Mouse (Mus musculus) frontal cortex, postnatal 10 days (tissue): ENCODE data around the gene Mtr.
"Not testable (repeated sequence)": the region's sequence is repeated elsewhere in the genome, so short reads cannot be mapped to it uniquely, and the experiment has no call there.

Source experiments
- DNase-seq, 2 experiments: peaks; one replicate each; pipeline ENCODE4 v3.0.0; 2022; ENCODE audit warnings: low spot score in 2 of 2, mixed read lengths in 1 of 2

The Mtr gene

GRCm38 (mm10) chr13:12160121-12160475 lies 97.8 kb downstream of the Mtr start:
- peak; percentile 16 to 35 for DNase-seq

DNA sequence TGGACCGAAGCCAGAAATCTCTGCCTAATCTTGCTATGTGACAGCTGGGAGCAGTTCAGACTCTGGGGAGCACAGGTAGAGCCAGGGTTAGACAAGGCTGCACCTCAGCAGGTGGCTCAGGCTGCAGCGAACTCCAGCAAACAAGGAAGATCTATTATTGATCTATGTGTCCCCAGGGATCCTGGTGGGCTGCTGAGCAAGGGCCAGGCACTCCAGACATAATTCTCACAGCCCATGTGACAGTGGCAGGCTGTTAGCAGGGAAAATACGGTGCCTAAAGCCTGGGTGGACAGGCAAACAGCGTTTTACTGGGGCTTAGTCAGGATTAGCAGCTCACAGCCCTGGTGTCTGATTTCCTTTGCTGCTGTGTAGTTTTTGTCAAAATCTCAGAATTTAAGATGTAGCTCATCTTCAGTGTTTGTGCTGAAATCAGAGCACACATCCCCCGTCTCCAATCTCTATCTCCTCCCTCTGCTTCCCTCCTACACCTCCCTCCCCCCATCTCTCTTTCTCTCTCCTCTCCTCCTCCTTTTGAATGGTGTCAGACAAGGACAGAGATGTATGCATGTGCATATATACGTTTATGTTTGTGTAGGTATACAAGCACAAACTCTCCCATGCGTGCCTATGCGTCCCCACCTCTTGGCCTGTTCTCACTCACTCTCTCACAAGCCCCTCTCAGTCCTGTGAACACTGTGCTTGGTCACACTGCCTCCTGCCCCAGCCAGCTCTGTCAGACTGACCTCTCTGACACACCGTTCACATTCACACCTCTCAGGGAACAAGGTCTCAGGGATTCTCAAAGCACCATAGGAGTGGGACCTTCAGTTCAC lies 98.4 kb downstream of the Mtr start:
- no peak for DNase-seq

DNA sequence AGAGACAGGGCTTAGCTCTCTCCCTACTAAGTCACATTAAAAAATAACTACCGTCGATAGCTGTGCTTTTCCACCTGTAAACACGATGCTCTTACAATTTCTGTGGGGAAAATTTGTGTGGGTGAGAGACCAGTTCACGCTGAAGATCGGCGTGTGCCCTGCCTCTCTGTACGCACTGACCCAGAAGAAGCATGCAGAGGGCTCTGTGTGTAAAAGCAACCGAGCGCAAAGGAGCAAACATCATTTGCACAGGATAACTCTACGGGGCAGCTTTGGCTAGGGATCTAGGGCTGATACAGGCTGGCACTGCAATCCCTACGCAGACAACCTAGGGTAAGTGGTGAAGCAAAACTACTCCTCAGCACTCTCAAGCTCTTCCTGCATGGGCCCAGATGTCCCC lies 104.0 kb downstream of the Mtr start:
- no peak for DNase-seq

- DNase-seq = no peak
Measured at GRCm38 (mm10) chr13:12146918-12147507, 110.9 kb downstream of the Mtr start.

DNA sequence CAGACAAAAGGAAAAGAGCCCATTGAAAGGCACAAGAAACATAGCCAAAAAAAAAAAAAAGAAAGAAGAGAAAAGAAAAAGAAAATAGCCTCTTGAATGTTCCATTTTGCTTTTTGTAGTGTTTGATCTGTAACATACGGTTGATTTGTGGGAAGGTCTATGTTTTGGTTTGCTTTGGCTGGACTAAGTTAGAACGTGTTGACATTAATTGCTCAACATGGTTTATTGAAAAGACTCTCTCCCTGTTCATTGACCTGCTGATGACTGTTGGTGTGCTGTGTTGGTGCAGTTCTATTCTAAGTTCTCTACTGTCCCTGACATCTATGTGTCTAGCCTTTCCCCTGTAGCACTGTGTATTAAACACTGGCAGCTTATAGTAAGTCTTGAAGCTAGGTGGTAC lies 111.5 kb downstream of the Mtr start:
- DNase-seq = no peak

DNA sequence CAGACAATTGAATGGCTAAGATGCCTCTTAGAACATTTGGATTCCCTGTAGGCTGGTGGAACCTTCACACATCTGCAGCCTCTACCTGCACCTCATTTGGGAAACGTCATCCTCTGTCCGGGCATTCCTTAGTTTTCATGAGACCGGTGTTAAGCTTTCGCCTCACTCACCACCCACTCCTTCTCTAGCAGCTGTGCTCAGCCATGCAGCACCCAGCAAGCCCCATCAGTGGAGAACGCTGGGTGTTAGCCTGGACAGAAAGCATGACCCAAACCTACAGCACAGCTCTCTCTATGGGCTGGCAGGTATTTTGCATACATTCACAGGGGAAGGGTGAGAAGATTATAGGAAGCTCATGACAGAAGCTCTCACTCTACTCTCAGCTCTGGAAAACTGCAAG lies 114.6 kb downstream of the Mtr start:
- DNase-seq = no peak

DNA sequence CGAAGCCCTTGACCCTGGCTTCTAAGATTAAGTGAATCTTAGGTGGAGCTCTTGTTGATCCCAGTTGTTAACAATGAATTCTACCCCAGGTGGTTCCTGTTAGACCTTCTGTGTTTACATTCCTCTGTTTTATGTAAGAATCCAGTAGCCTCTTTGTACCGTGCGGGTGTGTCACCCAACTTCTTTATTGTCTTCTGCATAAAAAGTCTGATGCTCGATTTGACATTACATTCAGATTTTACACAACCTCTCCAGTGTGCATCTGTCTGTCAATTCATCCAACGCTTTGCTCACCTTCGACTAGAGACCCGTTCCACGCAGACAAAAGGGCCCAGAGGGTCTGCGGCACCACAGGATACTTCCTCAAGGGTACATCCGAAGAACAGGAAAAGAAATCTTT lies 121.5 kb downstream of the Mtr start:
- not testable (repeated sequence) for DNase-seq

DNA sequence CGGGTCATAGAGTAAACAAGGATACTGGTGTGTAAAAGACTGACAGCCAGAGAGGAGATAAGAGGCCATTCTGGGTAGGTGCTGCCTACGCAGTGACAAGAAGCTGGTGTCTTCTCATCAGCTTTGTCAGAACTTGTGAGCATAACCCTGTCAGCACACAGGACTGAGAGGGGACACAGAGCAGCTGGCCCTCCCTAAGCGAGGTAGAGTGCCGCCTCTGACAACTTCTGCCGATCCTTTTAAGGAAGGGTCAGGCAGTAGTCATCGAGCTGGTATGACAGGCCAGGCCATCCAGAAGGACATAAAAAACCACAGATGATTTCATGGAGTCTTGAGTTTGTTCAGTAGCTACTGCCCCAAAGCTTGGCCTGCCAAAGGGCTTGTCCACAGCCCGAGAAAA lies 124.4 kb downstream of the Mtr start:
- DNase-seq = no peak
